Mouse (Mus musculus) thymus, adult 2 months (tissue): ENCODE measurements around the gene Tnfsf10.

Source experiments
- CTCF ChIP-seq: fragments of 200-500 bp; IDR thresholded peaks from 2 replicates; pipeline ENCODE4 v1.5.1; 2012; ENCODE audit warnings: mild to moderate bottlenecking, control low read depth, low read length, moderate library complexity, borderline replicate concordance; ENCODE audit not compliant: control insufficient read depth, poor library complexity, insufficient read depth; ENCODE audit errors: extremely low read depth
- POLR2A ChIP-seq: fragments of 200-500 bp; IDR thresholded peaks from 2 replicates; pipeline ENCODE4 v1.6.1; 2012; ENCODE audit warnings: mild to moderate bottlenecking, low read length, control low read depth, moderate library complexity; ENCODE audit not compliant: control insufficient read depth, poor library complexity, insufficient read depth; ENCODE audit errors: extremely low read depth

DNA sequence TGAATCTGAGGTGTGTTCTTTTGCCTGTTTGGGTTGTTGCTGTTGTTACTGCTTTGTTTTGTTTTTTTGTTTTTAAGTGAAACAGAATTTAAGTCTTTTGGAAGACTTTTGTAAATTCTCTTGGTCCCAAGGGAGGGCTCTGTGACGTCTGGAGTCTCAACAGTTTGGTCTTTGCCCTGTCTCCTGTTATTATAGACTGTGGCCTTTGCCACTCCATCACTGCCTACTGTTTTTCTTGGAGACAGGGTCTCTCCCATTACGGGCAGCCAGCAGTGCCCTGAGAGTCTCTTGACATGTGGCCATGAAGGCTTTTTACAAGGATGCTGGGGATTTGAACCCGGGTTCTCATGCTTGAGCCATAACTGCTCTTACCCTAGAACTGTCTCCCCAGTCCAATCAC, 22.1 kb downstream of the Tnfsf10 start:
- TF ChIP-seq CTCF (no peak), POLR2A (no peak)
